Mouse (Mus musculus): ENCODE results near the gene Fzd4. TPM values are rescaled to one million over a fixed set of nuclear protein-coding genes. Genes with fewer than 3 reads are reported as not detected.
A peak's percentile ranks its signal among the peaks of the same experiment; 100 is the strongest.

The Fzd4 gene
- polyA plus RNA-seq, 1 experiment from 2014 or later = 5.0 TPM

- no peak for ATAC-seq (replicated peaks; ENCODE audit: low FRiP score)
- Histone ChIP-seq H3K4me2 (ENCODE audit: low read depth, low read length, severe bottlenecking) (peak overlapping the region; percentile 18; the same call in 1 of the 2 replicates), H3K4me3 (ENCODE audit: low read depth, low read length) (no peak overlapping the region), H3K4me1 (replicated peaks; ENCODE audit: control insufficient read depth, insufficient read depth, low read length) (peaks cover 13% of the 10 kb centered on the region; the same call in 1 of the 2 replicates), H3K36me3 (ENCODE audit: control insufficient read depth, insufficient read depth, low read length) (no peaks in the 10 kb centered on the region), H3K9ac (ENCODE audit: low read length) (no peak overlapping the region), H3K27ac (ENCODE audit: low read depth, low read length) (no peak overlapping the region), H3K9me3 (ENCODE audit: control insufficient read depth, low read length) (no peaks in the 10 kb centered on the region), H3K27me3 (ENCODE audit: control insufficient read depth, insufficient read depth, low read length) (peaks cover 2% of the 10 kb centered on the region)
- WGBS = 38% methylated on average over 1 of the region's 1 CpGs
- DNase-seq (ENCODE audit: low spot score) = no peak
These were observed 1.9 kb downstream of the Fzd4 start for GRCm38 (mm10) chr7:89406011-89406410.

GRCm38 (mm10) chr7:89407006-89407940 lies 3.1 kb downstream of the Fzd4 start:
- H3K27me3 ChIP-seq (ENCODE audit: control insufficient read depth, insufficient read depth, low read length) = peaks cover 2% of the 10 kb centered on the region
- no peak for ATAC-seq (replicated peaks; ENCODE audit: low FRiP score)
- H3K9me3 ChIP-seq (ENCODE audit: control insufficient read depth, low read length) = no peaks in the 10 kb centered on the region
- H3K4me2 ChIP-seq (ENCODE audit: low read depth, low read length, severe bottlenecking) = no peak overlapping the region
- H3K9ac ChIP-seq (ENCODE audit: low read length) = no peak overlapping the region
- no peak overlapping the region for H3K4me3 ChIP-seq (ENCODE audit: low read depth, low read length)
- WGBS = 94% methylated on average over 24 of the region's 24 CpGs
- peaks cover 4% of the 10 kb centered on the region; the same call in 1 of the 2 replicates for H3K4me1 ChIP-seq (replicated peaks; ENCODE audit: control insufficient read depth, insufficient read depth, low read length)
- no peaks in the 10 kb centered on the region for H3K36me3 ChIP-seq (ENCODE audit: control insufficient read depth, insufficient read depth, low read length)
- H3K27ac ChIP-seq (ENCODE audit: low read depth, low read length) = no peak overlapping the region
- DNase-seq (ENCODE audit: low spot score) = no peak

DNA sequence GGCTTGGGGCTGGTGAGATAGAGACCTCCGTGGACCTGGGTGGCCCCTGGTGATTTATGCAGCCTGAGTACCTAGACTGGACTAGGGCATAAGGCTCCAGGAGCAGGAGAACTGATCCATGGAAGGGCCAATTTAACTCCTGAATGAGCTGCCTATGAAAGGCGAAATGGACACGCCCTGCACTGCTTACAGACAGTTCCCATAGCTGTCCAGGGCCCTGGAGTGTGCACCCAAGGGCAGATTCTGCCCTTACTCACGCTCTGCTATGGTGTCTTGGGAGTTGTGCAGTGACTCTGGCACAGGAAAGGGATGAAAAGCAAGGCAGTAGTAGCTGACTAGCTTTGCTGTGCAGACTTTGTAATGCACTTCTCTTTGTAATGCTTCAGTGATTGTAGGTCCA lies 6.1 kb downstream of the Fzd4 start:
- Histone ChIP-seq H3K4me2 (ENCODE audit: low read depth, low read length, severe bottlenecking) (no peak overlapping the region), H3K27ac (ENCODE audit: low read depth, low read length) (no peak overlapping the region), H3K27me3 (ENCODE audit: control insufficient read depth, insufficient read depth, low read length) (no peaks in the 10 kb centered on the region; the same call in 1 of the 2 replicates), H3K36me3 (ENCODE audit: control insufficient read depth, insufficient read depth, low read length) (no peaks in the 10 kb centered on the region), H3K9me3 (ENCODE audit: control insufficient read depth, low read length) (no peaks in the 10 kb centered on the region), H3K4me3 (ENCODE audit: low read depth, low read length) (no peak overlapping the region), H3K9ac (ENCODE audit: low read length) (no peak overlapping the region), H3K4me1 (replicated peaks; ENCODE audit: control insufficient read depth, insufficient read depth, low read length) (no peaks in the 10 kb centered on the region)
- WGBS = 83% methylated on average over 4 of the region's 4 CpGs
- ATAC-seq (replicated peaks; ENCODE audit: low FRiP score) (no peak; the same call in 1 of the 2 replicates), DNase-seq (ENCODE audit: low spot score) (no peak)

DNA sequence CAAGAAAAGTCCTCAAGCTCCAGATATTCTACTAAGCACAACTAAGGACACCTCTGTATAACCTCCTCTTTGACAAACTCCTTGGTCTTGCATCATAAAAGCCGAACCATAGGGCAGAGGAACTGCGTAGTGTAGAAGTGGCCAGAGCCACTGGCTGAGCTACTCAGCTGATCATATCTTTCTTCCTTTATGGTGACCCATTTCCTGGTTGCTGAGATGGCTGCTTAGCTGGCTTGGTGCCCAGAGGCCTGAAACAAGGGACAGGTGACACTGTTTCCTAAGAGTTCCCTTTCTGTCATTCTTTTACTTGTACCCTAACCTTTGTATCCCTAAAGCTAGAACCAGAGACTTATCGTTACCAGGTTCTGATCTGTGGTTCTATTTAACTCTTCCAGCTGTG lies 7.2 kb downstream of the Fzd4 start:
- no peak overlapping the region for H3K4me3 ChIP-seq (ENCODE audit: low read depth, low read length)
- no peak overlapping the region for H3K27ac ChIP-seq (ENCODE audit: low read depth, low read length)
- DNase-seq (ENCODE audit: low spot score) (no peak), ATAC-seq (replicated peaks; ENCODE audit: low FRiP score) (no peak)
- no peaks in the 10 kb centered on the region for H3K4me1 ChIP-seq (replicated peaks; ENCODE audit: control insufficient read depth, insufficient read depth, low read length)
- no peak overlapping the region for H3K4me2 ChIP-seq (ENCODE audit: low read depth, low read length, severe bottlenecking)
- no peaks in the 10 kb centered on the region for H3K9me3 ChIP-seq (ENCODE audit: control insufficient read depth, low read length)
- no peaks in the 10 kb centered on the region for H3K27me3 ChIP-seq (ENCODE audit: control insufficient read depth, insufficient read depth, low read length)
- H3K9ac ChIP-seq (ENCODE audit: low read length) = no peak overlapping the region
- 97% methylated on average over 3 of the region's 3 CpGs for WGBS
- H3K36me3 ChIP-seq (ENCODE audit: control insufficient read depth, insufficient read depth, low read length) = no peaks in the 10 kb centered on the region

DNA sequence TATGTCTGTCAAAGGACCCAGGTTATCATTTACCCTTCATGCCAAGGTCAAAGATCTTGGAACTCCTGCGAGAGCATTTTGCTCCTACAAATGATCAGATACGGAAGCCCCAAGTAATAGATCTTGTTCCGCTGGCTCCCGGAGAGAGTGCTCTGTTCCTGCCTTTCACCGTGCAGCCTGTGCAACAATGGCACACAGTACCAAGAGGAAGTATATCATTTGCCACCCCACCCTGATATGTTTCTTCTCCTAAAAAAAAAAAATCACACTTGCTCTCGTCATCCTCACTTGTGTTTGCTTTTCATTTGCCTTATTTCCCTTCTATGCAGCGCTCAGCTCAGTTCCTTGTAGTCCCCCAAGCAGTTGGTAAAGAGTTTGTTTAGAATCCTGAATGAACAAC lies 7.9 kb downstream of the Fzd4 start:
- no peaks in the 10 kb centered on the region for H3K9me3 ChIP-seq (ENCODE audit: control insufficient read depth, low read length)
- no peaks in the 10 kb centered on the region for H3K27me3 ChIP-seq (ENCODE audit: control insufficient read depth, insufficient read depth, low read length)
- no peaks in the 10 kb centered on the region for H3K4me1 ChIP-seq (replicated peaks; ENCODE audit: control insufficient read depth, insufficient read depth, low read length)
- no peak overlapping the region for H3K4me2 ChIP-seq (ENCODE audit: low read depth, low read length, severe bottlenecking)
- H3K4me3 ChIP-seq (ENCODE audit: low read depth, low read length) = no peak overlapping the region
- no peak overlapping the region for H3K27ac ChIP-seq (ENCODE audit: low read depth, low read length)
- WGBS = 91% methylated on average over 7 of the region's 7 CpGs
- no peak for DNase-seq (ENCODE audit: low spot score)
- H3K9ac ChIP-seq (ENCODE audit: low read length) = no peak overlapping the region
- no peak for ATAC-seq (replicated peaks; ENCODE audit: low FRiP score)
- no peaks in the 10 kb centered on the region for H3K36me3 ChIP-seq (ENCODE audit: control insufficient read depth, insufficient read depth, low read length)

GRCm38 (mm10) chr7:89416027-89416426 lies 11.9 kb downstream of the Fzd4 start:
- Histone ChIP-seq H3K9me3 (ENCODE audit: control insufficient read depth, low read length) (no peaks in the 10 kb centered on the region), H3K4me1 (replicated peaks; ENCODE audit: control insufficient read depth, insufficient read depth, low read length) (no peaks in the 10 kb centered on the region), H3K27me3 (ENCODE audit: control insufficient read depth, insufficient read depth, low read length) (no peaks in the 10 kb centered on the region), H3K27ac (ENCODE audit: low read depth, low read length) (no peak overlapping the region), H3K4me2 (ENCODE audit: low read depth, low read length, severe bottlenecking) (no peak overlapping the region), H3K36me3 (ENCODE audit: control insufficient read depth, insufficient read depth, low read length) (no peaks in the 10 kb centered on the region), H3K9ac (ENCODE audit: low read length) (no peak overlapping the region), H3K4me3 (ENCODE audit: low read depth, low read length) (no peak overlapping the region)
- ATAC-seq (replicated peaks; ENCODE audit: low FRiP score) (no peak), DNase-seq (ENCODE audit: low spot score) (no peak)
- WGBS = 72% methylated on average over 4 of the region's 4 CpGs

- DNase-seq (ENCODE audit: low spot score) (no peak), ATAC-seq (replicated peaks; ENCODE audit: low FRiP score) (no peak)
- whole genome bisulfite sequencing = 83% methylated on average over 2 of the region's 2 CpGs
- H3K9ac ChIP-seq (ENCODE audit: low read length) = no peak overlapping the region
- H3K4me1 ChIP-seq (replicated peaks; ENCODE audit: control insufficient read depth, insufficient read depth, low read length) = no peaks in the 10 kb centered on the region
- H3K27ac ChIP-seq (ENCODE audit: low read depth, low read length) = no peak overlapping the region
- no peaks in the 10 kb centered on the region for H3K9me3 ChIP-seq (ENCODE audit: control insufficient read depth, low read length)
- no peaks in the 10 kb centered on the region for H3K27me3 ChIP-seq (ENCODE audit: control insufficient read depth, insufficient read depth, low read length)
- no peak overlapping the region for H3K4me2 ChIP-seq (ENCODE audit: low read depth, low read length, severe bottlenecking)
- H3K4me3 ChIP-seq (ENCODE audit: low read depth, low read length) = no peak overlapping the region
- no peaks in the 10 kb centered on the region for H3K36me3 ChIP-seq (ENCODE audit: control insufficient read depth, insufficient read depth, low read length)
These were observed 13.6 kb downstream of the Fzd4 start for GRCm38 (mm10) chr7:89417707-89418106.

DNA sequence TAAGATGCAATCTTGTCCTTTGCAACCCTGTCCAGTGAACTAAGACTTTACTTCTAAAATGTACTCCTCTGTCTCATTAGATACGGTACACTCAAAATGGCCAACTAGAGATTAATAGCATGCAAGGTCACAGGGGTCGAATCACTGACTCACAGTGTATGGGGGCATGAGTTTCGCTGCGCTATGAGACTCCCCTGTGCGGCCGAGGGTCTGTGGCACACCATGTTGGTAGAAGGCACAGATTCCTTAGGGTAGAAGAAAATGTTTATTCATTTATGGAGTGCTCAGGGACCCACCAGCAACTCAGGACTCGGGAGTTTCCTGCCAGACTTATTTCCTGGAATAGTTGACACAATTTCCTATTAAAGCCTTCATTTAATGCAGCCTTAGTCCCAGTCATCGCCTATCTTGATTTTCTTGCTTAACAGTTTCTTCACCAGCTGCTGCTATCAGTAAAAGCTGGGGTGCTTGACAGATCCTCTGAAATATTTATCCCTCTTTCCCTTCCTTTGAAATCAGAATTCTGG lies 14.0 kb downstream of the Fzd4 start:
- no peak overlapping the region for H3K9ac ChIP-seq (ENCODE audit: low read length)
- WGBS = 85% methylated on average over 8 of the region's 8 CpGs
- DNase-seq (ENCODE audit: low spot score) (no peak), ATAC-seq (replicated peaks; ENCODE audit: low FRiP score) (no peak)
- H3K9me3 ChIP-seq (ENCODE audit: control insufficient read depth, low read length) = no peaks in the 10 kb centered on the region
- no peak overlapping the region for H3K4me3 ChIP-seq (ENCODE audit: low read depth, low read length)
- H3K4me1 ChIP-seq (replicated peaks; ENCODE audit: control insufficient read depth, insufficient read depth, low read length) = 0 out of 2 replicates have a peak, but pooled peaks cover 2% of the 10 kb centered on the region
- H3K27me3 ChIP-seq (ENCODE audit: control insufficient read depth, insufficient read depth, low read length) = no peaks in the 10 kb centered on the region
- H3K36me3 ChIP-seq (ENCODE audit: control insufficient read depth, insufficient read depth, low read length) = no peaks in the 10 kb centered on the region
- H3K27ac ChIP-seq (ENCODE audit: low read depth, low read length) = no peak overlapping the region
- no peak overlapping the region for H3K4me2 ChIP-seq (ENCODE audit: low read depth, low read length, severe bottlenecking)
